Mouse (Mus musculus) thymus, postnatal 4 days (tissue): Measurements from ENCODE around the gene Nhej1.

Source experiments
- DNase-seq: peaks from one replicate; pipeline ENCODE4 v3.0.0; 2021

The Nhej1 gene

GRCm38 (mm10) chr1:74926721-74927120, 198.3 kb downstream of the Nhej1 start:
- DNase-seq, result no peak

- no peak for DNase-seq
These were observed 200.5 kb downstream of the Nhej1 start for GRCm38 (mm10) chr1:74924464-74924863.
